Mouse (Mus musculus) olfactory bulb, adult 2 months (tissue): ENCODE results near the gene Gm20661.

Experiments
- CTCF ChIP-seq: fragments of 200-500 bp; IDR thresholded peaks from 2 replicates; pipeline ENCODE4 v1.5.1; 2012; ENCODE audit warnings: low read depth, mild to moderate bottlenecking, low read length, moderate library complexity; ENCODE audit not compliant: insufficient read depth
- POLR2A ChIP-seq: fragments of 200-500 bp; IDR thresholded peaks from 2 replicates; pipeline ENCODE4 v1.6.1; 2012; ENCODE audit warnings: mild to moderate bottlenecking, low read depth, low read length, moderate library complexity; ENCODE audit not compliant: insufficient read depth

- TF ChIP-seq CTCF (peak; percentile 53), POLR2A (no peak)
Observed at GRCm38 (mm10) chr9:107986376-107986775, 3.5 kb downstream of the Gm20661 start.
